Comparison of ENCODE assay signal across 8 mouse cellular contexts in genomic region chr11:32534453-32535075, GRCm38 (mm10). TPM values are rescaled to one million over a fixed set of nuclear protein-coding genes. Genes with fewer than 3 reads are reported as not detected.
DNase-seq lines count a peak whose midpoint lies in the region; ATAC-seq and TF ChIP-seq lines count a peak whose summit lies in the region.

No protein-coding gene starts in this region.

- WGBS in forebrain, embryonic 13.5 days: 72% methylated on average over 7 of the region's 7 CpGs
- 77% methylated on average over 7 of the region's 7 CpGs for WGBS in forebrain, embryonic 11.5 days
- WGBS in limb, embryonic 14.5 days: 71% methylated on average over 7 of the region's 7 CpGs
- 75% methylated on average over 7 of the region's 7 CpGs for WGBS in stomach, embryonic 15.5 days

- TF ChIP-seq POLR2A in testis, adult 2 months (IDR thresholded peaks at IDR 0.05; ENCODE audit: control insufficient read depth, low read depth, low read length): no peak
- no peak for TF ChIP-seq POLR2A in limb, embryonic 14.5 days (IDR thresholded peaks at IDR 0.05; ENCODE audit: borderline replicate concordance, extremely low read depth, insufficient read depth, insufficient read length)

- peaks cover 26% of the 10 kb centered on the region for H3K4me1 ChIP-seq in forebrain, embryonic 13.5 days
- peaks cover 8% of the 10 kb centered on the region; the same call in 1 of the 2 replicates for H3K4me1 ChIP-seq in forebrain, embryonic 11.5 days (replicated peaks; ENCODE audit: control insufficient read depth, insufficient read depth, low read length)
- H3K4me1 ChIP-seq in testis, adult 2 months (ENCODE audit: control insufficient read depth, insufficient read depth, low read length): peaks cover 17% of the 10 kb centered on the region
- 0 out of 2 replicates have a peak, but pooled peaks cover 3% of the 10 kb centered on the region for H3K4me1 ChIP-seq in limb, embryonic 14.5 days (ENCODE audit: control insufficient read depth, insufficient read depth, low read length)
- H3K4me1 ChIP-seq in stomach, embryonic 15.5 days: peaks cover 23% of the 10 kb centered on the region

- no peak overlapping the region for H3K27ac ChIP-seq in forebrain, embryonic 13.5 days
- no peak overlapping the region for H3K27ac ChIP-seq in forebrain, embryonic 11.5 days (ENCODE audit: low read depth, low read length)
- no peak overlapping the region for H3K27ac ChIP-seq in testis, adult 2 months (ENCODE audit: control insufficient read depth, insufficient read depth, low read depth, low read length)
- no peak overlapping the region for H3K27ac ChIP-seq in limb, embryonic 14.5 days (replicated peaks; ENCODE audit: low read depth, low read length)
- H3K27ac ChIP-seq in stomach, embryonic 15.5 days: no peak overlapping the region

- no peak overlapping the region for H3K9ac ChIP-seq in forebrain, embryonic 13.5 days
- H3K9ac ChIP-seq in forebrain, embryonic 11.5 days (ENCODE audit: low read length): no peak overlapping the region
- H3K9ac ChIP-seq in limb, embryonic 14.5 days (ENCODE audit: low read depth, low read length, severe bottlenecking): no peak overlapping the region
- no peak overlapping the region for H3K9ac ChIP-seq in stomach, embryonic 15.5 days

- H3K4me3 ChIP-seq in forebrain, embryonic 13.5 days: 0 out of 2 replicates have a peak overlapping the region, but pooled peaks have one; percentile 4
- no peak overlapping the region for H3K4me3 ChIP-seq in forebrain, embryonic 11.5 days (ENCODE audit: low read depth, low read length)
- peak overlapping the region; percentile 30 for H3K4me3 ChIP-seq in testis, adult 2 months (ENCODE audit: control insufficient read depth, low read depth, low read length)
- H3K4me3 ChIP-seq in limb, embryonic 14.5 days (replicated peaks; ENCODE audit: low read length): peak overlapping the region; percentile 68; the same call in 1 of the 2 replicates
- peak overlapping the region; percentile 64 for H3K4me3 ChIP-seq in stomach, embryonic 15.5 days (replicated peaks)

- no peak for DNase-seq in forebrain, embryonic 11.5 days (ENCODE audit: low spot score)
- DNase-seq in testis, postnatal 14 days (ENCODE audit: low spot score): no peak
- DNase-seq in limb, embryonic 14.5 days (ENCODE audit: low spot score): no peak
- DNase-seq in c-Kit-positive CD71-positive TER-119-positive erythroid progenitor cells, embryonic 14.5 days (ENCODE audit: low spot score): no peak
- DNase-seq in layer of hippocampus, postnatal 25 days (ENCODE audit: extremely low spot score in 1 of 2, low spot score in 1 of 2): no peak

- no peaks in the 10 kb centered on the region for H3K9me3 ChIP-seq in forebrain, embryonic 13.5 days (replicated peaks)
- no peaks in the 10 kb centered on the region for H3K9me3 ChIP-seq in forebrain, embryonic 11.5 days (ENCODE audit: control insufficient read depth, low read length)
- no peaks in the 10 kb centered on the region for H3K9me3 ChIP-seq in limb, embryonic 14.5 days (ENCODE audit: control insufficient read depth, low read length)
- H3K9me3 ChIP-seq in stomach, embryonic 15.5 days: no peaks in the 10 kb centered on the region

- H3K27me3 ChIP-seq in forebrain, embryonic 13.5 days: peaks cover 38% of the 10 kb centered on the region
- peaks cover 8% of the 10 kb centered on the region; the same call in 1 of the 2 replicates for H3K27me3 ChIP-seq in forebrain, embryonic 11.5 days (ENCODE audit: control insufficient read depth, insufficient read depth, low read length)
- H3K27me3 ChIP-seq in testis, adult 2 months (ENCODE audit: control insufficient read depth, insufficient read depth, low read length): no peaks in the 10 kb centered on the region
- no peaks in the 10 kb centered on the region for H3K27me3 ChIP-seq in limb, embryonic 14.5 days (ENCODE audit: control insufficient read depth, insufficient read depth, low read length)
- H3K27me3 ChIP-seq in stomach, embryonic 15.5 days (replicated peaks): no peaks in the 10 kb centered on the region

- no peak for TF ChIP-seq CTCF in testis, adult 2 months (IDR thresholded peaks at IDR 0.05; ENCODE audit: control insufficient read depth, insufficient read depth, insufficient replicate concordance, low read depth, low read length)

- H3K4me2 ChIP-seq in forebrain, embryonic 13.5 days: peak overlapping the region; percentile 94
- H3K4me2 ChIP-seq in forebrain, embryonic 11.5 days (ENCODE audit: low read depth, low read length, severe bottlenecking): no peak overlapping the region
- peak overlapping the region; percentile 100; the same call in 1 of the 2 replicates for H3K4me2 ChIP-seq in limb, embryonic 14.5 days (replicated peaks; ENCODE audit: low read depth, low read length, severe bottlenecking)
- peak overlapping the region; percentile 91 for H3K4me2 ChIP-seq in stomach, embryonic 15.5 days

- no peaks in the 10 kb centered on the region for H3K36me3 ChIP-seq in forebrain, embryonic 13.5 days (ENCODE audit: poor library complexity, severe bottlenecking)
- no peaks in the 10 kb centered on the region for H3K36me3 ChIP-seq in forebrain, embryonic 11.5 days (ENCODE audit: control insufficient read depth, insufficient read depth, low read length)
- no peaks in the 10 kb centered on the region for H3K36me3 ChIP-seq in testis, adult 2 months (ENCODE audit: control insufficient read depth, insufficient read depth, low read length)
- no peaks in the 10 kb centered on the region for H3K36me3 ChIP-seq in limb, embryonic 14.5 days (ENCODE audit: control insufficient read depth, insufficient read depth, low read length)
- no peaks in the 10 kb centered on the region for H3K36me3 ChIP-seq in stomach, embryonic 15.5 days

- no peak for ATAC-seq in forebrain, embryonic 13.5 days
- ATAC-seq in forebrain, embryonic 11.5 days (replicated peaks; ENCODE audit: low FRiP score): no peak
- no peak for ATAC-seq in limb, embryonic 14.5 days (ENCODE audit: low FRiP score, low read depth)
- ATAC-seq in stomach, embryonic 15.5 days (ENCODE audit: insufficient read depth, low FRiP score, low read depth): no peak

RNA-seq across cellular contexts. Expression of gene Stk10, which starts 1.5 kb away (rescaled TPM):
- 1.3 TPM in 2 replicates for polyA plus RNA-seq in forebrain, embryonic 13.5 days (2015; fragmentation: Nextera tagmentation; extraction: Ambion mirVana)
- 1.4 and 1.8 TPM in 2 replicates for polyA plus RNA-seq in forebrain, embryonic 11.5 days (2014; fragmentation: Nextera tagmentation; extraction: Ambion mirVana)
- polyA plus RNA-seq in testis, adult 2 months (2012; rRNA removed): 36.7 and 38.3 TPM in 2 replicates
- 7.1 and 8.3 TPM in 2 replicates for polyA plus RNA-seq in limb, embryonic 14.5 days (2012; rRNA removed)
- polyA plus RNA-seq in limb, embryonic 14.5 days (2014; fragmentation: Nextera tagmentation; extraction: Ambion mirVana): 1.9 and 2.5 TPM in 2 replicates
- polyA plus RNA-seq in stomach, embryonic 15.5 days (2015; fragmentation: Nextera tagmentation; extraction: Ambion mirVana): 3.8 TPM in 2 replicates
- total RNA-seq in layer of hippocampus, postnatal 25 days (2021): 1 to 10 TPM; 7.6 to 8.6 TPM

RNA-seq across cellular contexts. Expression of gene Efcab9, which starts 2.7 kb away (rescaled TPM):
- 0.27 and 0.33 TPM in 2 replicates for polyA plus RNA-seq in forebrain, embryonic 13.5 days (2015; fragmentation: Nextera tagmentation; extraction: Ambion mirVana)
- 0.29 TPM in 1 of 2 replicates, not detected in the other for polyA plus RNA-seq in forebrain, embryonic 11.5 days (2014; fragmentation: Nextera tagmentation; extraction: Ambion mirVana)
- 180 and 217 TPM in 2 replicates for polyA plus RNA-seq in testis, adult 2 months (2012; rRNA removed)
- 0.11 TPM in 1 of 2 replicates, not detected in the other for polyA plus RNA-seq in limb, embryonic 14.5 days (2012; rRNA removed)
- not detected in 2 replicates for polyA plus RNA-seq in limb, embryonic 14.5 days (2014; fragmentation: Nextera tagmentation; extraction: Ambion mirVana)
- 0.53 and 1.1 TPM in 2 replicates for polyA plus RNA-seq in stomach, embryonic 15.5 days (2015; fragmentation: Nextera tagmentation; extraction: Ambion mirVana)
- total RNA-seq in layer of hippocampus, postnatal 25 days (2021): 1 to 10 TPM; 1.2 TPM

Comparison
In these comparisons a context has a peak if more than half of its experiments do, and no peak if none do; other contexts are left out.
1. RNA of gene Efcab9, which starts 2.7 kb away (polyA plus RNA-seq): 180 to 217 TPM in testis, adult 2 months; 0.53 to 1.1 TPM in stomach, embryonic 15.5 days, 0.29 TPM in forebrain, embryonic 11.5 days, 0.27 to 0.33 TPM in forebrain, embryonic 13.5 days and 0.11 TPM in limb, embryonic 14.5 days; every median in the first group is over 10 times any median in the second.